20 mouse cellular contexts compared by ENCODE assay signal in the genomic region with DNA sequence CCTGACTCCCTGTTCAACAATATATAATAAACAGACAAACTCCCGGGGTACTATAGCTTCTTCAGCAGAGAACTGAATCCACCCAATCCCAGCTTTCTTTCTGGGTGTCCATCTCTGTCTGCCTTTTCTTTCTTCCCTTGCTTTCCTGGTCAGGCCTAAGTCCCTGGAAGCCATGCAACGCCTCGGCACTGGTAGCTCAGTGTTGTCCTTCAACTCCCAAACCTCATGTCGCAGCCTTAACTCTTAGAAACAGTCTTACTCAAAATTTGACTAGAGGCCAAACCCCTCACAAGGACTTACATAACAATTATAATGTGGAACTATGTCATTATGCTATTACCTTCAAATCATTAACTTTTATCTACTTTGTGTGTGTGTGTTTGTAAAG.
"Had no signal": no experiment of that assay in that cellular context is flagged by ENCODE, and none has a peak within 500 bp of the region (broad histone marks: within the 10 kb centered on the region; RNA-seq: fewer than 3 reads in every experiment).

No protein-coding gene starts in this region.

- H3K27ac ChIP-seq: limb, embryonic 12.5 days; limb, embryonic 15.5 days; liver, embryonic 14.5 days; lung, embryonic 15.5 days; midbrain, embryonic 10.5 days; midbrain, embryonic 13.5 days; neural tube, embryonic 13.5 days; stomach, embryonic 15.5 days had no signal

- H3K27me3 ChIP-seq: limb, embryonic 12.5 days; limb, embryonic 15.5 days; lung, embryonic 15.5 days; megakaryocyte, embryonic 14.5 days; midbrain, embryonic 13.5 days; neural tube, embryonic 13.5 days; stomach, embryonic 15.5 days had no signal

- DNase-seq: kidney, adult 11 months; kidney, adult 8-10 months; kidney, postnatal 25 days; lung, adult 18-20 months; lung, postnatal 10 days; retina, postnatal 1 day; right cerebral cortex, postnatal 25 days; spleen, adult 18-20 months; thymus, postnatal 25 days had no signal

- H3K36me3 ChIP-seq: limb, embryonic 12.5 days; limb, embryonic 15.5 days; lung, embryonic 15.5 days; midbrain, embryonic 10.5 days; midbrain, embryonic 13.5 days; neural tube, embryonic 13.5 days; stomach, embryonic 15.5 days had no signal

- H3K4me1 ChIP-seq: limb, embryonic 12.5 days; limb, embryonic 15.5 days; midbrain, embryonic 13.5 days; neural tube, embryonic 13.5 days; stomach, embryonic 15.5 days had no signal

- H3K4me2 ChIP-seq: limb, embryonic 12.5 days; limb, embryonic 15.5 days; lung, embryonic 15.5 days; midbrain, embryonic 13.5 days; neural tube, embryonic 13.5 days; stomach, embryonic 15.5 days had no signal

- ATAC-seq: midbrain, embryonic 13.5 days; midbrain, embryonic 16.5 days had no signal

- H3K9me3 ChIP-seq: limb, embryonic 12.5 days; limb, embryonic 15.5 days; lung, embryonic 15.5 days; megakaryocyte, embryonic 14.5 days; midbrain, embryonic 10.5 days; midbrain, embryonic 13.5 days; neural tube, embryonic 13.5 days; stomach, embryonic 15.5 days had no signal

- H3K9ac ChIP-seq: limb, embryonic 12.5 days; limb, embryonic 15.5 days; liver, embryonic 14.5 days; lung, embryonic 15.5 days; midbrain, embryonic 13.5 days; neural tube, embryonic 13.5 days; stomach, embryonic 15.5 days had no signal

- H3K4me3 ChIP-seq: limb, embryonic 12.5 days; limb, embryonic 15.5 days; lung, embryonic 15.5 days; midbrain, embryonic 10.5 days; midbrain, embryonic 13.5 days; myocyte; neural tube, embryonic 13.5 days; stomach, embryonic 15.5 days had no signal
